Mouse (Mus musculus): ENCODE measurements around the gene Gpr19. TPM values are rescaled to one million over a fixed set of nuclear protein-coding genes. Genes with fewer than 3 reads are reported as not detected.

Gpr19 gene
- polyA plus RNA-seq, 1 experiment from 2014 or later: 29.9 TPM

DNA sequence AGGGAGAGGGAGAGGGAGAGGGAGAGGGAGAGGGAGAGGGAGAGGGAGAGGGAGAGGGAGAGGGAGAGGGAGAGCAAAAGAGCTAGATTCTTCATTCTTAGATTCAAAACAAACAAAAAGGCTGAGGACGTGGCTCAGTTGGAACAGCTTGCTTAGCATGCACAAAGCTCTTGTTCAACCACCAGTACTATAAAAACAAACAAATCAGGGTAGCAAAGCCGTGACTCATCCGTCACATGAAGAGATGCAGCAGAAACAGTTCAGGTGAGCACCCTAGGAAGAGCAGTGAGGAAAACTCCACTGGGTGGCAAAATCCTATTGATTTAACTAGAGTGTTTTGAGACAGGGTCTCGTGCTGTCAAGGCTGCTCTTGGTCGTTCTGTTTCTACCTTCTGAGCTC, 78.6 kb downstream of the Gpr19 start:
- no peak for DNase-seq (ENCODE audit: low spot score)
- no peaks in the 10 kb centered on the region for H3K36me3 ChIP-seq
- H3K27me3 ChIP-seq (ENCODE audit: insufficient read depth, poor library complexity, severe bottlenecking): no peaks in the 10 kb centered on the region
- H3K4me1 ChIP-seq (replicated peaks): 0 out of 2 replicates have a peak, but pooled peaks cover 5% of the 10 kb centered on the region
- H3K9me3 ChIP-seq: no peaks in the 10 kb centered on the region
- WGBS: 55% methylated on average over 5 of the region's 5 CpGs
- H3K4me3 ChIP-seq: no peak overlapping the region
- H3K27ac ChIP-seq: no peak overlapping the region

Other genes starting within 250 kb of the Gpr19 start
- 13.8 and 14.1 TPM in 2 replicates for gene Dusp16, start 106.0 kb downstream of the Gpr19 start, polyA plus RNA-seq (2016; fragmentation: Nextera tagmentation; extraction: Ambion mirVana)
- 1.2 and 1.4 TPM in 2 replicates for gene Crebl2, start 68.4 kb downstream of the Gpr19 start, polyA plus RNA-seq (2016; fragmentation: Nextera tagmentation; extraction: Ambion mirVana)
- gene Cdkn1b, start 21.8 kb upstream of the Gpr19 start, polyA plus RNA-seq (2016; fragmentation: Nextera tagmentation; extraction: Ambion mirVana): 17.2 and 17.7 TPM in 2 replicates
- 2.7 and 2.9 TPM in 2 replicates for gene Apold1, start 83.1 kb upstream of the Gpr19 start, polyA plus RNA-seq (2016; fragmentation: Nextera tagmentation; extraction: Ambion mirVana)
- 96.1 and 106 TPM in 2 replicates for gene Ddx47, start 113.0 kb upstream of the Gpr19 start, polyA plus RNA-seq (2016; fragmentation: Nextera tagmentation; extraction: Ambion mirVana)
- gene Gprc5a, start 167.1 kb upstream of the Gpr19 start, polyA plus RNA-seq (2016; fragmentation: Nextera tagmentation; extraction: Ambion mirVana): 3.2 and 3.5 TPM in 2 replicates
- gene Gprc5d, start 219.7 kb upstream of the Gpr19 start, polyA plus RNA-seq (2016; fragmentation: Nextera tagmentation; extraction: Ambion mirVana): not detected in 2 replicates